Mouse (Mus musculus): ENCODE data around the gene Ank3. TPM values are rescaled to one million over a fixed set of nuclear protein-coding genes. Genes with fewer than 3 reads are reported as not detected.

Ank3 gene
- 0.67 TPM for polyA plus RNA-seq (2017; shearing (Covaris generic))

DNA sequence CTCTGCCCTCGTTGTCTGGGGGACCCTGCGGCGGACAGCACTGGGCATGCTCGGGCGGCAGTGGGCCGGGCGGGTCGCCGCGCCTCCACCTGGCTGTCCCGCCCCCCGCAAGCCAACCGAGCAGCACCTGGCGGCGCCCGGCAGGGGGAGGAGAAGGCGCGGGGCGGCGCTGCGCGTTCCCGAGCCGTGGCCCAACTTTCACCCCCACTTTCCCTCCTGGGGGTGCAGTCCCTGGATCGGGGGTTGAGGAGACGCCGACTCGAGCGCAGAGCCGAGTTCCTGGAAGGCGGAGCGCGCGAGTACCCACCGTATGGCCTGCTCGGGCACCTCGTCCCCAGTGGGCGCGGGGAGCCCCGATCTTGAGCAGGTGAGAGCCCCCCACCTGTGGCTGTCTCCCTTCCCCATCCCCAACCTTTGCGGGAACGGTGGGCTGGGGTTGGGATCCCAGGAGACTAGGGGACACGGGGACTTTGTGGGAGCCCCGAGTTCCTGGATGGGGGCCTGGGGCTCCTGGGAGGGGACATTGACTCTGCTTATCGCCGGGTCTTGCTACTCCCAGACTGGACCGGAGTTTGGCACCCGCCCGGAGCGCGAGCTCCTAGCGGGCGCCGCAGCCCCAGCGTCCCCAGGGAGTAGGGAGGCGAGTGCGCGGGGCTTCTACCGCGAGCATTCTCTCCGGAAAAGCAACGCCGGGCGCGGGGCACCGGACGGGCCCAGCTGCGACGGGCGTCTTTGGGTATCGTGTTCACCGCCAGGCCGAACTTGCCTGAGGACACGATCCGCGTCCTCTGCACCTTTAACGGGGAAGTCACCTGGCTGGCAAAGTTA is at the start of gene Ank3:
Ank3 (plus strand) TSS at position 11 of the 828 bp plus-strand sequence.

GRCm38 (mm10) chr10:69352212-69353085 is 46.1 kb upstream of the Ank3 start, which contains the start of gene Cdk1:
Gene Cdk1 (minus strand): TSS chr10:69352938.

Other genes with a start within 250 kb of the Ank3 start
- gene Rhobtb1, start 247.3 kb upstream of the Ank3 start, polyA plus RNA-seq (2017; shearing (Covaris generic)): not detected
- gene A930033H14Rik, start 185.7 kb upstream of the Ank3 start, polyA plus RNA-seq (2017; shearing (Covaris generic)): not detected
- 15.3 TPM for gene Cdk1, start 45.8 kb upstream of the Ank3 start, polyA plus RNA-seq (2017; shearing (Covaris generic))

Measured in inflammation-experienced regulatory T-cells, adult 16 weeks (primary cell).